Mouse (Mus musculus) layer of hippocampus, postnatal 25 days (tissue): Measurements from ENCODE around the gene Slc25a41. TPM values are rescaled to one million over a fixed set of nuclear protein-coding genes. Genes with fewer than 3 reads are reported as not detected.

ENCODE experiments used
- DNase-seq, 2 experiments: peaks; one replicate each; pipeline ENCODE4 v3.0.0; 2022; ENCODE audit warnings: mixed read lengths in 2 of 2, low spot score in 1 of 2; ENCODE audit errors: extremely low spot score in 1 of 2
- total RNA-seq, 2 experiments: library from RNA; stranded (reverse); gene quantifications; 2 replicates each; pipeline ENCODE4 v1.2.3; 2021

Gene Slc25a41
- total RNA-seq, 2 experiments from 2014 or later = 0.22 TPM; not detected in 1

DNA sequence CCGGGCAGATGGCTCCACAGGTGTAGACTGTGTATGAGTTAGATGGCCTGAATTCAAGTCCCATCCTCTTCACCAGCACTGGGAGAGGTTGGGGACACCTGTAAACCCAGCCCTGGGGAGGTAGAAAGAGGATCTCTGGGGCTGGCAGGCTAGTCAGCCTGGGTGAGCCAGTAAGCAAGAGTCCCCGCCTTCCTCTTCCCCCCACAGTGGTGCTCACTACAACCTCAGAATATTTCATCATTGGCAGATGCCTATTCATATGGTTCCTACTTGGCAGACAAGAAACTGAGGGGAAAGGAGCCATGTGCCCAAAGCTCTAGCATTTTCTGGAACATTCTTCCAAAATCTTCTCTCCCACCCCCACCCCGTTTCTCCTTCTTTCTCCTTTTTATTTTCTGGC lies 7.4 kb upstream of the Slc25a41 start:
- no peak for DNase-seq

DNA sequence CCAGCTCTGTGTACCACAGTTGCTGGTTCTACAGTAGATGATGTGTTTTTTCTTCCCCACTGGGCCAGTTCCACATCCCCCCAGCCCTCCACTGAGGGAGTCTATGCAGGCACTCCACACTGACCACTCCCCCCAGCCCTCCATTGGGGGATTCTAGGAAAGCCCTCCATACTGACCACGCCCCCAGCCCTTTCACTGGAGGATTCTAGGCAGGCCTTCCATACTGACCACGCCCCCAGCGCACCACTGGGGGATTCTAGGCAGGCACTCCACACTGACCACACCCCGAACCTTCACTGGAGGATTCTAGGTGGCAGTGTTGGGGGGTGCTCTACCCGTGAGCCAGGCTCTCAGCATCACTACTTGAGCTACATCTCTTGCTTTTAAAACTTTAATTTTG lies 6.0 kb upstream of the Slc25a41 start:
- no peak for DNase-seq

- DNase-seq = no peak
These were observed 2.5 kb downstream of the Slc25a41 start for GRCm38 (mm10) chr17:57038978-57039377.

DNA sequence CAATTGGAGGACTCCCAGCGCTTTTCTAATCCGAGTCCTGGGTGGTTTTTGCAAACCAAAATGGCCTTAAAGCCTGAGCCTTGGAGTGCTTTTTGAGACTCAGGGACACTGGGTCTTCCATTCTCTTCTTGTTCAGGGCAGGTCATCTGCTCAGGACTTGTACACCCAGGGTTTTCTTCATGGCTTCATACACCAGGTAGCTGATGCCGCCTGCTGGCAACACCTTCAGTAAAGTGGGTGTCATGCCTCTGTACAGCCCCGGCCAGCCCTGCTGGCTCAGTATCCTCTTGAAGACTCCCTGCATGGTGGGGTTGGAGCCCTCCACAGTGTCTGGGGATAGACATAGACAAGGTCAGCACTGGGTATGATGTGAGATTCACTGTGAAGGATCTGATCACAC lies 8.6 kb downstream of the Slc25a41 start:
- DNase-seq = no peak

GRCm38 (mm10) chr17:57031661-57032420 lies 9.6 kb downstream of the Slc25a41 start:
- peak; percentile 87 to 91 for DNase-seq

- DNase-seq = peak; percentile 40 to 45
These were observed 10.4 kb downstream of the Slc25a41 start, which contains the start of gene Khsrp for GRCm38 (mm10) chr17:57030931-57031660. Khsrp (minus strand) TSS chr17:57031522.

DNA sequence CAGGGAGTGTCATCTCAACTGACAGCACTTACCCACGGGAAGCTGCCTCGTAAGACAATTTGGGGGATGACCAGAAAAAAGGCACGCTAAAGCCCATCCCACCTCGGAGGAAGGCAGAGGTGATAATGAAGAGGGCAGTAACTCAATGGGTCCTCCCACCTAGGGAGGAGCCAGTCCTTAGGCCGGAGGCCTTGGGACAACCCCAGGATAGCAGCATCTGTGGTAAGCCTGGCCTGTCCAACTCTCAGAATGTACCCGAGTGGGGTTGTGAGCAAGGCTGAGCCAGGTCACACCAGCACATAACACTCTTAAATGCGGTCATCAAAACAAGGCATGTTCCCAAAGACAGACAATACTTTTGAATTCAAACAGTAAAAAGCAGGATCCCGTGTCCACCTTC lies 11.8 kb downstream of the Slc25a41 start:
- no peak for DNase-seq

DNA sequence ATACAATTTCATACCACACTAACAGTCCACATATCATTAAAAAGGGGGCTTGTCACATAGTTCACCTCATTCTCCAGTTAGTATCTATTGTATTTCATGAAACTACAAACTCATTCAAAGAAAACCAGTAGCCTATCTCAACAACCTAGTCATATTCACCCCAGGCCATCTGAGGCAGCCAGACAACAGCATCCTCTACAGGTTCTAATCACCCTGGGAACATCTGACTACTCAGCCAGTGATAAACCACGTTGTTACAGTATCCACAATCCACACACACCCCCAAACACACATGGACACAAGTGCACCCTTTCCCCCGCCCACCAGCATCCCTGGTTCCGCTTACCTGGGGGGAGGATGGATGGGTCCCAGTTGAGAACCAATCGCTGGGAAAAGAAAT lies 14.0 kb downstream of the Slc25a41 start:
- DNase-seq = no peak

GRCm38 (mm10) chr17:57020960-57021359 lies 20.5 kb downstream of the Slc25a41 start:
- no peak for DNase-seq

DNA sequence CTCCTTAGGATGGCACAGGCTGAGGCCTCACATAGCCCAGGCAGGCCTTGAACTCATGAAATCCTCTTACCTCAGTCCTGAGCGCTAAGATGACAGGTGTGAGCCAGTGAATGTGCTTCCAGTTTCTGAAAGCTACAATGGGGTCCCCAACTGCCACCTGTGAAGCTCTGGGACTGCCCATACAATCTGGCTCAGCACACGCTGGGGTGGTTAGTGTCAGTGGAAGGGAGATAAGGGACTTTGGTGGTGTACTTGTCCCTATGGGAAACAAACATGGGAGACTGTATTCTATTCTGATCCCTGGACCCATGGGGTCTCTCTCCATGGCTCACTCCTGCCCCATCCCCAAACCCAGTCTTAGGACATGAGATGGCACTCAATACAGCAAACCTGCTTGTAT lies 21.8 kb downstream of the Slc25a41 start:
- no peak for DNase-seq

DNA sequence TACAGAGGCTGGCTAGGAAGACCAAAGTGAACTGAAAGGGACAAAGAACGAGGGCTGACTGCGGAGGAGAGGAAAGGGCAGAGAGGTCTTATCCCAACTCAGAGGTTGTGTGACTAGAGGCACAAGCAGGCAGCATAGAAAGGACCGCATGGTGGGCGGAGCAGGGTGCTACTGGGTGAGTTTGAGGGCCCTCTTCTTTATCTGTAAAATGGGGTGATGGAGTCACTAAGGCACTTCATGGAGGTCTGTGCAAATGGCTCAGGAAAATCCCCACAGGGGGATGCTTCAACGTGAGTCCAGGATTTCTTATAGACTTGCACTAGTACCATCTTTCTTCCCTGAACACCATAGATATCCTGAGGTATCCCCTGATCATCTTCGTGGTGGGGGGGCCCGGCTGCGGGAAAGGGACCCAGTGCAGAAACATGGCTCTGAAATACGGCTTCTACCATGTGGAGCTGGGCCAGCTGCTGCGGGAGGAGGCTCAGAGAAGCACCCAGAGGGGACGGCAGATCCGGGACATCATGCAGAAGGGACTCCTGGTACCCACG lies 29.1 kb downstream of the Slc25a41 start:
- DNase-seq = no peak

DNA sequence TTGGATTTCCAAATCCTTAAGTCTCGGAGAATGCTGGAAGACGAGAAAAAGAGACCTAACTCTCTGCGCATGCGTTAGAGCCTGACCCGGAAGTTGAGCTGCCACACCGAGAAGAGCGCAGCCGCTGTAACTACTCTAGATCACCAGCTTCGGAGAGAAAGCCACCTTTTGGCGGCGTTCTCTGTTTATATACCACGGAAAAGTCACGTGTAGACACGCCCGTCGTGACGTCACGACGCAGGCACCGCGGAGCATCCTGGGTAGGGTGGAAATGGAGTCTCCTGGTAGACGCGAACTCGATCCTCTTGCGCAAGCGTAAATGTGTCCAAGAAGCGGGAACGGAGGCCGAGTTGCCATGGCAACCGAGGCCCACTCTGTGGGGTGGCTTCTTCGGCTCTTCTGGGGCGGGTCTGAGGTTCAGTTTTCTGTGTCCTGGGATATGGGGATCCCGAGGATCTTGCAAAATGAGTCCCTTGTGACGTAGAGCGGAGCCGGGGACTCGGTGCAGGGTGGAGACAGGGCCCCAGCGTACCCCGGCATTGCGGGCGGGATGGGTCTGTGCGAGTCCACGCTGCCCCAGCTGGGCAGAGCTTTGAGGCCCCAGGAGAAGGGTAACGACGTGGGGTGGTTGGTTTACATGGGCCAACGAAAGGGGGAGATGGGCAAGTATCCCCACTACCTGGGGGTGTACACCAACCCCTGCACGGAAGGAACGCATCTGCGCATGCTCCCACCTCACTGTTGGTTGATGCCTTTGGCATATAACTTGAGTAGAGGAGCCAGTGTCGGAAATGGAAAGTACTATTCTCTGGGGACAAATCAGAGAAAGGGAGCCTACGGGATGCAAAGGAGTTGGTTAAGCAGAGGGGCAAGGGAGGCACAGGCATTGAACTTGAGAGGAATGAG lies 30.0 kb downstream of the Slc25a41 start, which contains the start of the genes Gtf2f1 and Gm17949:
Gtf2f1 (minus strand) TSS at position 53 of the 906 bp plus-strand sequence.
Gm17949 (plus strand) TSS at position 234 of the 906 bp plus-strand sequence.
- DNase-seq = peak; percentile 86 to 87

GRCm38 (mm10) chr17:57010911-57011235 lies 30.6 kb downstream of the Slc25a41 start:
- no peak for DNase-seq

DNA sequence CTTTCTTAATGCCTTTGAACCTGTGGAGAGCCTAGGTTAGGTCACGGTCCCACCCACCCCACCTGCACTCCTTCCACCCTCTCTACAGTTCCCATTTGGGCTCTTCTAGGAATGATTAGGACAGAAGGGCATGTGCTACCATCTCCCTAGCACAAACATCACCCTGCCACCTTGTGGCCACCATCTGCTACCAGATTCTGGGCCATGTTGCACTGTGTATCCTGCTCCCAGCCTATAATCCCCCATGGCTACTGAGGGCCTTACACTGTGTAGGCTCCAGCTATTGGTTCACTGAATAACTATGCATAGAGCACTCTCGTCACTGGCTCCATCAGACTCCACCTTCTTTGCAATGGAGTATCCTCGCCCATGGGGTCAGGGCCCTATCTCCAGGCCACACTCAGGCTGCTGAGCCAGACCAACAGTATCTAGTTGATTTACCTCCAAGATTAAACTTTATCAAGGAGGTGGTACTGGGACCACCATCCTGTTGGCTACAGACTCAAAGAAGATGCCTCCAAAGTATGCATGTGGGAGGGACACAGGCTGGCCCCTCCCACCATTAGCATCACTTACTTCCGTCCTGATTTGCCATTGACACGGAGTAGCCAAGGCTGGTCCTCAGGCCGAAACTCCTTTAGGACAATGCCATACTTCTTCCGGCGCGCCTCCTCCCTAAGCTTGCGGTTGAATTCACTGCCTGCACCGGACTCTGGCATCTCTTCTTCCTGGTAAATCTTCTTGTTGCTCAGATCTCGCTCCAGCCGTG lies 34.1 kb downstream of the Slc25a41 start:
- DNase-seq = no peak

DNA sequence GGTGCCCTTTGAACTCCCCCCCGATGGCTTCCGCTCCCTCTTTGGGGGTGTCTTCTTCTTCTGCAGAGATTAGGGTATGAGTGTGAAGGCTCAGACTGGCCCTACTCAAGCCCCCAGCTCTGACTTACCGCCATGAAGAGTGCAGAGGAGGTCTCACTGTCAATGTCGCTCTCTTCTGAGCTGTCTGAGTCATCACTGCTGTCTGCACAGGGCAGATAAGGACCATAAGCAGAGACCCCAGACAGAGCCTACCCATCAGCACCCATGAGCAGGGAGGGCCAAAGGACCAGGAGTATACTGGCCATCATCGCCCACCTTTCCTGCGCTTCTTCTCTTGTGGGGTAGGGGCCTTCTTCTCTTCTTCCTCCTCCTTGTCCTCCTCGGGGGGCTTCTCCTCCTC lies 37.5 kb downstream of the Slc25a41 start:
- no peak for DNase-seq

DNA sequence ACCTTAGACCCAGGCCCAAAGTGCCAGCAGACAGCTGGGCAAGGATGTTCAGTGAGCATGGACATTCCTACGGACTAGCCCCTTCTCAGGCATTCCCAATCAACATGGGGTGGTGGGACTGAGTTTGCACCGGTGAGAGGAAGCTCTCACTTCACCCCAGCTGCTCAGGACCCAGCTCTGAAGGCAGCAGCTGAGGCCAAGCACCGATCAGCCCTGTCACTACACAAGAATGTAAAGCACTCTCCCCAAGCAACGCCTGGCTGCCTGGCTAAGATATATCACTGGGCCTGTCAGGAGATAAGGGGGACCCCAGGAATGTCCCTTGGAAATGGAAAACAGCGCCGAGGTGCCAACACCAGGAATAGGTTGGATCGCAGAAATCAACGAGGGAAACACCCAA lies 40.2 kb downstream of the Slc25a41 start:
- DNase-seq = no peak

- DNase-seq = no peak
These were observed 41.4 kb downstream of the Slc25a41 start, which contains the start of gene Pspn for GRCm38 (mm10) chr17:56999968-57000609. Pspn (minus strand) TSS chr17:57000018.

DNA sequence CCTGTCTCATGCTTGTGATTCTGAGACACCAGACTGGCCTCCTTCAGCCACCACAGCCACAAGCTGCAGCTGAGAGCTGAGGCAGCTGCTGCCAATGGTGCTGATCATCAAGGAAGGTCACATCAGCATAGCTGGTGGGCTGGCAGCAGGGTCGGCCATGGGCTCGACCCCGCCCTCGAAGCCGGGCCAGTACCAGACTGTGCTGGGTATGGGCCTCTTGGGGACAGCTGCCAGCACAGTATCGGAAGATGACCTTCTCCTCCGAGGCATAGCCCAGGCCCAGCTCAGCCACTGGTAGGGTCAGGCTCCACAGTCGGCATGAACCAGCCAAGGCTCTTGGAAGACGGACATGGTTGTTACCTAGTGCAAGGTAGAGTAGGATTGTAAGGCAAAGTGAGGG lies 42.0 kb downstream of the Slc25a41 start:
- DNase-seq = no peak

DNA sequence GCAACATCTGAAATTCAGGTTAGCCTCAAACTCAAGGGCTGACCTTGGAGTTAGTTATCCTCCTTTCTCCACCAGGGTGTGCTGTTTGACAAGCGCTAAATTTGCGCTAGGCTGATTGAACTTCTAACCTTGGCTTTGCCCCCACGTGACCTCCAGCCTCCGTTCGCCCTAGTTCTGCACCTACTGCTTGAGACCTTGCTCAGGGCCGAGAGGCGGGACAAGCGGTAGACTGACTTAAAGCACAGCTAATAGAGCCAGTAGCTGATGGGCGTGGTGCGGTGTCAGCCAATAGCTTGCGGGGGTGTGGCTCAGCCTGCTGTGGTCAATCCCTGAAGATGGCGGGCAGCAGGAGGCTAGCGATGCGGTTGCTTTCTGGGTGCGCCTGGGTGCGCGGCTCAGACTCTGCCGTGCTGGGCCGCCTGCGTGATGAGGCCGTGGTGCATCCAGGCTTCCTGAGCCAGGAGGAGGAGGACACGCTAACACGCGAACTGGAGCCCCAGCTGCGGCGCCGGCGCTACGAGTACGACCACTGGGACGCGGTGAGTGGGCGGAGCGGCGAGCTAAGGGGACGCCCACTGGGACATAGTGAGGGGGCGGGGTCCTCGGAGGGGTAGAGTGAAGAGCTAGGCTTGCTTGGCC lies 44.3 kb downstream of the Slc25a41 start, which contains the start of gene Alkbh7:
Alkbh7 (plus strand) TSS at position 311 of the 639 bp plus-strand sequence.
- peak; percentile 74 to 82 for DNase-seq
